Mouse (Mus musculus) neural tube, embryonic 14.5 days (tissue): ENCODE measurements around the gene Fam170b. TPM values are rescaled to one million over a fixed set of nuclear protein-coding genes. Genes with fewer than 3 reads are reported as not detected.

Experiments used
- ATAC-seq: fragments of 200-750 bp; cut with Nextera tagmentation; 2 replicates; pipeline ENCODE4 v1.8.0; 2017; ENCODE audit warnings: low read depth, mild to moderate bottlenecking, moderate TSS enrichment, moderate library complexity
- H3K27ac ChIP-seq: fragments of 300-500 bp; sonication (generic); 2 replicates; pipeline ENCODE4 v1.5.1; 2014; ENCODE audit warnings: low read depth, mild to moderate bottlenecking, control low read depth, low read length, moderate library complexity, mixed read lengths
- H3K27me3 ChIP-seq: fragments of 300-500 bp; sonication (generic); 2 replicates; pipeline ENCODE4 v1.6.1; 2014; ENCODE audit warnings: low read length; ENCODE audit not compliant: control insufficient read depth, insufficient read depth
- H3K36me3 ChIP-seq: fragments of 300-500 bp; sonication (generic); 2 replicates; pipeline ENCODE4 v1.6.1; 2014; ENCODE audit warnings: low read length, mixed read lengths; ENCODE audit not compliant: control insufficient read depth, insufficient read depth
- H3K4me1 ChIP-seq: fragments of 300-500 bp; sonication (generic); 2 replicates; pipeline ENCODE4 v1.6.1; 2014; ENCODE audit warnings: low read length; ENCODE audit not compliant: control insufficient read depth, insufficient read depth
- H3K4me2 ChIP-seq: fragments of 300-500 bp; sonication (generic); 2 replicates; pipeline ENCODE4 v1.6.1; 2014; ENCODE audit warnings: mild to moderate bottlenecking, low read depth, low read length, control low read depth
- H3K4me3 ChIP-seq: fragments of 300-500 bp; sonication (generic); 2 replicates; pipeline ENCODE4 v1.5.1; 2014; ENCODE audit warnings: low read depth, low read length, control low read depth, mixed read lengths
- H3K9ac ChIP-seq: fragments of 300-500 bp; sonication (generic); replicated peaks from 2 replicates; pipeline ENCODE4 v1.6.1; 2014; ENCODE audit warnings: low read depth, mild to moderate bottlenecking, control low read depth, low read length, mixed read lengths
- H3K9me3 ChIP-seq: fragments of 300-500 bp; sonication (generic); 2 replicates; pipeline ENCODE4 v1.6.1; 2016; ENCODE audit warnings: low read length; ENCODE audit not compliant: control insufficient read depth
- WGBS: fragments of 180-500 bp; shearing (Covaris S2); extraction: QIAGEN DNeasy Blood & Tissue Kit; methylation state at CpG from one replicate; pipeline ENCODE4 v1.1.7; 2014; 5-methylcytosine and 5-hydroxymethylcytosine counted together
- polyA plus RNA-seq: library from polyadenylated mRNA; unstranded; fragments of >200 nt; fragmentation: Nextera tagmentation; extraction: Ambion mirVana; gene quantifications from 2 replicates; pipeline ENCODE4 v1.2.1, GENCODE M21; 2014

The Fam170b gene
- polyA plus RNA-seq, 1 experiment from 2014 or later = not detected

DNA sequence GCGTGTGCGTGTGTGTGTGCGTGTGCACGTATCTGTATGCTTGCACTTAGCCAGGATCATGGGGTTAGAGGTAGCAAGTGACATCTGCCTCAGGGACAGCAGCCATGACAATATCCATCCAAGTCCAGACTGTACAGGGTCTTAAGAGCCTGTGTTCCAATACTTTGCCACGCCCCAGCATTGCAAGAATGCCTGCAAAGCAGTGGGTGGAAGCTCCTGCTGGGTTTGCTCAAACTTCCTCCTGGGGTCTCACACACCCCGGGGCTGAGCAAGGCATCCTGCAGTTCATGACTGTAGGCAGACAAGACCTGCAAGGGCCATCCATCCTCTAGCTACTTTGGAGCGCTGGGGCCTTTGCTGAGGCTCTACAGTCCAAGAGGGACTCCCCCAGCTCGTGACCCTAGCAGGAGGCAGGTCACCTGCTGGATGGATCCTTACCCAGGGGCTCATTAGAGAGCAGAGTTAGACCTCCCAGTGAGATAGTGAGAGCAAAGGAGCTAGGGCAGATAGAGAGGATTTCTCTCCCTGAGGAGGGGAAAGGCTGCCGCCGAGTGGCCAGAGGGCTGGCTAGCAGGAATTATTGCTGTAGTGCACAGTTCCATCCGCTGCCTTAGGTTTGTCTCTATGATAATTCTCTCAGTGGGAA lies 32.6 kb upstream of the Fam170b start:
- no peaks in the 10 kb centered on the region for H3K27me3 ChIP-seq
- H3K4me3 ChIP-seq = no peak overlapping the region
- no peaks in the 10 kb centered on the region for H3K4me1 ChIP-seq
- H3K4me2 ChIP-seq = no peak overlapping the region
- no peaks in the 10 kb centered on the region for H3K36me3 ChIP-seq
- no peak overlapping the region for H3K27ac ChIP-seq
- 69% methylated on average over 11 of the region's 11 CpGs for WGBS
- H3K9ac ChIP-seq = no peak overlapping the region
- H3K9me3 ChIP-seq = no peaks in the 10 kb centered on the region
- ATAC-seq = no peak; the same call in 1 of the 2 replicates

DNA sequence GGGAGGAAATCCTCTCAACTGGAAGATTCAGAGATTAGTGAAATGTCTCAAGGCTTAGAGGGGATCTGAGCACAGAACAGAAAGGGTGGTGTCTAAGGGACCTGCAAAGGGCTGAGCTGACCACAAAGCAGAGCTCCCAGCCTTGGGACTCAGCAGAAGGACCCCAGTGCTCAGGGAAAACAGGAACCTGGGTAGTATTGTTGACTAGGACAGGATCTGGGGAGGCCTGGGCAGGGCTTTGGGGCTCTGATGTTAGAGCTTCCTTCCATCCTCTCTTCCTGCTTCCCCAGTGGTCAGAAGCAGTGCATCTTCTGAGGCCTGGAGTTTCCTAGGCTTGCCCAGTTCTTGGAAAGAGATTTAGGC lies 32.1 kb upstream of the Fam170b start:
- Histone ChIP-seq H3K4me1 (no peaks in the 10 kb centered on the region), H3K4me2 (no peak overlapping the region)

DNA sequence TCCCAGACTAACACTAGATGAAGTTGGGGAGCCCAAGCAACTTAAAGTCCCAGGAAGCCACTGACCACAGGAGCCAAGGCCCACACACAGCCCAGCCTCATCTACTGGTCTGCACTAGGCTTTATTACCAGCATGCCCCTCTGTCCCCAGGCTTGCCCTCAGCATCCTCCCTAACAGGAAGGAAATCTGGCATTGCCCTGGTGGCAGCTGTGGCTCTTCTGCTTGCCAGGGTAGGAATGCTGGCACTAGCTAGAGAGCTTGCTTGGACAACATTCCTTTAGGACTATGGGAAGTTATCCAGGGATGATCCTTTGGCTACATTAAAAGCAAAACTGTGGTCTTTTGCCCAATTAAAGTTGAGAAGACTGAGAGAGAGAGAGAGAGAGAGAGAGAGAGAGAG lies 23.7 kb upstream of the Fam170b start:
- no peak overlapping the region for H3K9ac ChIP-seq

More for the DNA sequence above, 32.1 kb upstream of the Fam170b start:
- H3K9me3 ChIP-seq = no peaks in the 10 kb centered on the region
- H3K36me3 ChIP-seq = no peaks in the 10 kb centered on the region
- no peak overlapping the region for H3K9ac ChIP-seq
- H3K4me3 ChIP-seq = no peak overlapping the region
- H3K27ac ChIP-seq = no peak overlapping the region
- no peaks in the 10 kb centered on the region for H3K27me3 ChIP-seq
- no peak for ATAC-seq

DNA sequence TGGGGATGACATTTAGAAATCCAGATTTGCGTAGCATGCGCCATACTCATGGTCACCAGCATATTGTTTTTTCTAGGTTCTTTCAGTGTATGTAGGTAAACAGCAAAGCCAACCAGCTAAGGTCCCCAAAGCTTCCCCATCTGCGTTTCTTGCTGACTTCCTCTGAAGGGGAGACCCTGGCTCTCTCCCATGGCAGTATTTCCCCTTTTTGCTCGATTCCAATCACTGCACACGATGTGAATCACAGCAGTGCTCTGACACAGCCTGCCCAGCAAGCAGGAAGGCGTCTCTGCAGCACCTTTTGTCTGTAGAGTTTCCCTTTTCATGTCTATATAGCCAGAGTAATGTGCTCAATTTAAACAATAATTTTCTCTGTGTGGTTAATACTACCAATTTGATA lies 21.3 kb upstream of the Fam170b start:
- Histone ChIP-seq H3K4me1 (no peaks in the 10 kb centered on the region), H3K9me3 (no peaks in the 10 kb centered on the region), H3K36me3 (no peaks in the 10 kb centered on the region), H3K9ac (no peak overlapping the region), H3K4me2 (no peak overlapping the region), H3K4me3 (no peak overlapping the region), H3K27ac (no peak overlapping the region), H3K27me3 (no peaks in the 10 kb centered on the region)
- ATAC-seq = no peak
- WGBS = 75% methylated on average over 6 of the region's 6 CpGs

More for the DNA sequence above, 23.7 kb upstream of the Fam170b start:
- no peak overlapping the region for H3K4me2 ChIP-seq
- no peaks in the 10 kb centered on the region for H3K27me3 ChIP-seq
- ATAC-seq = no peak
- H3K9me3 ChIP-seq = no peaks in the 10 kb centered on the region
- H3K4me1 ChIP-seq = no peaks in the 10 kb centered on the region
- no peak overlapping the region for H3K27ac ChIP-seq
- no peaks in the 10 kb centered on the region for H3K36me3 ChIP-seq
- H3K4me3 ChIP-seq = no peak overlapping the region

DNA sequence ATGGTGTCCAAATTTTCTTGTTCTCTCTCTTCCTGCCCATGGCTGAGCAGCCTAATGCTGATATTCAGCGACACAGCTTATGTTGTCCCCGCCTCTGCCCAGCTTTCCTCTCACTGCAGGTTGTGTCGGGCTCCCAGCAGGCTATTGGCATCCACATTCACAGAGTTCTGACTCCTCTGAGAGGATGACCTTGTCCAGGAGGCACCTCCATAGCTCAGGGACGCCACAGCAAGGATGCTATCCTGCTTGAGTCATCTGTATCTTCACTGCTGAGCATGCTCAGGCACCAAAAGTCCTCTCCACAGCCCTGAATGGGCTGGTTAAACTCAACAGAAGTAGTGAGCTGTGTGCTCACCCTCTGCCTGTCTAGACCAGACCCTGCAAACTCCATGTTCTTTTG lies 18.8 kb upstream of the Fam170b start:
- WGBS = 76% methylated on average over 4 of the region's 4 CpGs
- H3K27ac ChIP-seq = no peak overlapping the region
- H3K36me3 ChIP-seq = no peaks in the 10 kb centered on the region
- no peaks in the 10 kb centered on the region for H3K27me3 ChIP-seq
- H3K4me3 ChIP-seq = no peak overlapping the region
- H3K9ac ChIP-seq = no peak overlapping the region
- H3K9me3 ChIP-seq = no peaks in the 10 kb centered on the region
- H3K4me1 ChIP-seq = no peaks in the 10 kb centered on the region
- ATAC-seq = no peak
- no peak overlapping the region for H3K4me2 ChIP-seq

DNA sequence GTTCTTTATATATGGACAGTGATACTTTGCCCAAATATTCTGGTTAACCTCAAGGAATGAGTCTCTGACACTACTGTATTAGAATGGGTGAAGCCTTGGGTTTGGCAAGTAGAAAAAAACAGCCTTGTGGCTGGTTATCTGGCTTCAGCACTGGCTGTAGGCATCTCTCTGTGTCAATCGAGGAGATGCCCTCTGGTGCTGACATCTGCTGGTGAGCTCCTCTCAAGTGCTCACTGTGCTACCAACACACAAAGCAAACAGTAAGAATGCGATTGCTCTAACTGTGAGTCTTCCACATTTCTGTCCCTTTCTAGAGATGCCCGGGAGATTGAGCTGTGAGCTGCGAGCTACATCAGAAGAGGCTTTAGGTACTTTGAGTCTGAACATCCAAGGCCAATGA lies 17.2 kb upstream of the Fam170b start:
- ATAC-seq = no peak
- Histone ChIP-seq H3K4me3 (no peak overlapping the region), H3K27me3 (no peaks in the 10 kb centered on the region), H3K9ac (no peak overlapping the region), H3K27ac (no peak overlapping the region), H3K4me1 (no peaks in the 10 kb centered on the region), H3K36me3 (no peaks in the 10 kb centered on the region), H3K9me3 (no peaks in the 10 kb centered on the region), H3K4me2 (no peak overlapping the region)
- WGBS = 82% methylated on average over 4 of the region's 4 CpGs

DNA sequence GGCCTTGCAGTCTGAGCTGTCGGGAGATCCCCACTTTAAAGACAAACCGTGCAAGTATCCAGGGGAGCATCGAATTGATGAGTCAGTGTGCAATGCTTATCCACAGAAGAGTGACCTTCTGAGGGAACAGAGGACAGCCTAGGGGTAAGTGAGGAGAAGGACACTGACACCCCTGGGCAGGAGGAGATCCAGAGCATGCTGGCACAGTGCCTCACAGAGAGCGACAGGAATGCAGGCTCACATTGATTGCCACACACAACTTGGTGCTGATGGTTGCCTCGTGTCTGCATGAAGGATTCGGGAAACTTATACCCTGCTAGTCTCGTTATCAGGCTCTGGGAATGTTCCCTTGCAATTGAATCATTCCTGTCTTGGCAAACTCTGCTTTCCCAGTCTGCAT lies 16.5 kb upstream of the Fam170b start:
- no peak overlapping the region for H3K9ac ChIP-seq
- no peaks in the 10 kb centered on the region for H3K36me3 ChIP-seq
- H3K9me3 ChIP-seq = no peaks in the 10 kb centered on the region
- H3K4me3 ChIP-seq = no peak overlapping the region
- no peaks in the 10 kb centered on the region for H3K27me3 ChIP-seq
- H3K4me2 ChIP-seq = no peak overlapping the region
- ATAC-seq = no peak
- no peak overlapping the region for H3K27ac ChIP-seq
- H3K4me1 ChIP-seq = no peaks in the 10 kb centered on the region
- 75% methylated on average over 7 of the region's 7 CpGs for WGBS

DNA sequence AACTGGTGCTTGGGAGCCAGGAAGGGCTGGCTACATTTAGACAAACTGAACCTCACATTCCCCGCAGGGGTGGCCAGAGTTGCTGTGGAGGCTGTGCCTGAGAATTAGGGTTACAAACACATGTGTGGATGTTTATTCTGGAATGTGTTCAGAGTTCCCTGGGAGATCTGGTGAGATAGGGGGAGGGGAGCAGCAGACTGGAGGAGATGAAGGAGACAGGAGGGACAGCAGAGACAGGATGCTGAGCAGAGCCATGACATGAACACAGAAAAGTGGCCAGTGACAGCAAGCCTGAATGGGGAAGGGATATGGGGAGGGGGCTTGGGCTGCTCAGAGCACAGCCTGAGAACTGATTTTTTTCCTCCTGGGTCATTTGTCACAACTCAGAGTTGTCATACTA lies 14.5 kb upstream of the Fam170b start:
- H3K4me2 ChIP-seq = no peak overlapping the region
- H3K4me3 ChIP-seq = no peak overlapping the region
- no peak overlapping the region for H3K9ac ChIP-seq
- H3K4me1 ChIP-seq = no peaks in the 10 kb centered on the region
- no peak overlapping the region for H3K27ac ChIP-seq
- ATAC-seq = no peak
- no peaks in the 10 kb centered on the region for H3K36me3 ChIP-seq
- WGBS = 76% methylated on average over 1 of the region's 1 CpGs
- no peaks in the 10 kb centered on the region for H3K9me3 ChIP-seq
- no peaks in the 10 kb centered on the region for H3K27me3 ChIP-seq

DNA sequence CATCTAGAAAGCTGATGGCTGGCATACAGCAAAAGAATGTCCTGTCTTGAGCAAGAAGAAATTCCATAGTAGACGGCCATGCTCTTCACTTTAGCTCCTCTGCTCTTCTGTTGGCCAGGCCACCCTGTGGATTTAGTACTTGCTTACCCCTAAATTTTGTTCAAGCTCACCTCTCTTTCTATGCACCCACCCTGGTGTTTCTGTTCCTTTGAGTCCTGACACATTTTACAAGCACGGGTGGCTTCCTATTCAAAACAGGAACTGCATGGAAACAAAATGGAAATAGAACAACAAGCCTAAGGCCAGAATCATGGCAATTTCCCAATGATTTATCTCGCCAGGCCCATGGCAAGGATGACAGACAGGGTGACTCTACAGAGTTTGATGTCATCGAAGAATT lies 10.9 kb upstream of the Fam170b start:
- 88% methylated on average over 4 of the region's 4 CpGs for WGBS
- Histone ChIP-seq H3K4me3 (no peak overlapping the region), H3K4me1 (peaks cover 6% of the 10 kb centered on the region; the same call in 1 of the 2 replicates), H3K4me2 (no peak overlapping the region), H3K9ac (no peak overlapping the region), H3K36me3 (no peaks in the 10 kb centered on the region), H3K9me3 (no peaks in the 10 kb centered on the region), H3K27ac (no peak overlapping the region), H3K27me3 (no peaks in the 10 kb centered on the region)
- no peak for ATAC-seq
